Mouse (Mus musculus) layer of hippocampus, adult 8-10 months (tissue): ENCODE measurements around the gene Chp2. TPM values are rescaled to one million over a fixed set of nuclear protein-coding genes. Genes with fewer than 3 reads are reported as not detected.
A peak's percentile ranks its signal among the peaks of the same experiment; 100 is the strongest.
"Not testable (repeated sequence)": the region's sequence is repeated elsewhere in the genome, so short reads cannot be mapped to it uniquely, and the experiment has no call there.

Source experiments
- DNase-seq, 2 experiments: peaks; one replicate each; pipeline ENCODE4 v3.0.0; 2022; ENCODE audit warnings: low spot score in 2 of 2
- total RNA-seq, 4 experiments: library from RNA; stranded (reverse); gene quantifications; 2 replicates each; pipeline ENCODE4 v1.2.4; 2022

The Chp2 gene
- total RNA-seq, 4 experiments from 2014 or later = 2.5 to 3.4 (median 2.9) TPM

DNA sequence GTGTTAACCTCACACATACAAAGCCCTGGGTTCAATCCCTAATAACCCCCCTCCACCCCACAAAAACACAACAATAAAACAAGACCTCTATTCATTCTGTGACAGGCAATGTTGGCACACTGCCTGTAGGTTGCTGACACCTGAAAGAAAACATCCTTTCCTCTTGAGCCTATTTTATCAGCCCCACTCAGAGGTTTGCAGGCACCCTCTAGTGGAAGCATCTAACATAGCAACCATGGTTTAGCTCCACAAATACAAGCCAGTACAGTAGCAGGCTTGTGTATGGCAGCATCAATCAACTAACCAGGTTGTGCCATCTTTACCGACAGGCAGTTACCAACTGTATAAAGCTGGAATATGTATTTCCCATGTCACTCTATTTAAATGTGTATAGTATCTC, 23.0 kb downstream of the Chp2 start:
- peak; percentile 19 to 22 for DNase-seq

DNA sequence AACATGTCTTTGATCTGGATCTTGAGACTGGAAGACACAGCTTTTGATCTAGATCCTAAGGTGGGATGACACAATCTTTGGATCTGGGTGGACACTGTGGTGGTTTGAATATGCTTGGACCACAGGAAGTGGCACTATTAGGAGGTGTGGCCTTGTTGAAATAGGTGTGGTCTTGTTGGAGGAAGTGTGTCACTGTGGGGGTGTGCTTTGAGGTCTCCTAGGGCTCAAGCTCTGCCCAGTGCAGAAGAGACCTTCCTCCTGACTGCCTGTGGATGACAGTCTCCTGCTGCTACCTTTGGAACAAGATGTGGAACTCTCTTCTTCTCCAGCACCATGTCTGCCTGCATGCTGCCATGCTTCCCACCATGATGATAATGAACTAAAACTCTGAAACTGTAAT, 23.4 kb downstream of the Chp2 start:
- not testable (repeated sequence) for DNase-seq

DNA sequence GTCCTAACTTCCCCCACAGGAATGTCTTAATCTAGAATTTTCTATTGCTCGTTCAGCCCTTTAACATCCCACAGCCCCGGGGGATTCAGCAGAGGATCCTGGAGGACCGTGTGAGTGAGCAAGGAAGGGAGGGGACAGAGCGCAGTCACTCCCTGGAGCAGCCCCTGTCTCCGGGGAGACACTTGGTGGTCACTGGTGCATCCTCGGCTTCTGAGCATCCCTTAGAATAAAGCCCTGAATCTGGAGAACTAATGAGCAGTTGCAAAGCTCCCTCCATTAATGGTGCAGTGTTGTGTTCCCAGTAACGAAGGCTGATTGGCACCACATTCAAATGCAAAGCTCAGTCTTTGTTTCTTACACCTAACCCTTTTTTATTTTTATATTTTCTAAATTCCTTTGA, 24.9 kb downstream of the Chp2 start:
- no peak for DNase-seq

DNA sequence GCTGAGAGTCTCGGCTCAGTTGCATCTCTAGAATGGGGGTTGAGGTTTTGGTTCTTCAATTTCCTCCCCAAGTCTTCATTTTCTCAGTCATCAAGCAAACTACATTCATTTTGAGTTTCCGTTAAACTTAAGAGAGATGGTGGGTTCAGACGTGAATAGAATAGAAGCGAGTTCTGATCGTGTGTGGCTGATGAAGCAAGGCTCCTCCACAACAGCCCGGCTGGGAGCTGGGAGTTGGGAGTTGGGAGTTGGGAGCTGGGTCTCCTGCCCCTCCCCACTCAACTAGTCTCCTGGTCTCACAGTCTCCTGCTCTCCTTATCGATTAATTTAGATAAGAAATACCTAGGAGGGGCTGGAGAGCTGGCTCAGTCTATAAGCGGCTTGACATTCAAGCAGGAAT, 25.3 kb downstream of the Chp2 start:
- DNase-seq = no peak

DNA sequence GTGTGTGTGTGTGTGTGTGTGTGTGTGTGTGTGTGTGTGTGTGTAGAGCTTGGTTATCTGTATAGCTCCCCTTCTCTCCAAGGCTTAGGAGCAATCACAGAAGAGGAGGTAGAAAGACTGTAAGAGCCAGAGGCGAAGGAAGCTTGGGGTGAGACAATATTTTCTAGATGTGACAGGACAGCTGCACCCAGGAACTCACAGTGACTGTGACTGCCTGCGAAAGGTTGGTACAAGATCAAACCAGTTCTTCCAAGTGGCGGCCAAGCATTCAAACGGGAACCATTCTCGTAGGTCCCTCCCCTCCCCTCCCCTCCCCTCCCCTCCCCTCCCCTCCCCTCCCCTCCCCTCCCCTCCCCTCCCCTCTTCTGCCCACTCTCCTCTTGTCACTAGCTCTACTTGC, 26.7 kb downstream of the Chp2 start:
- no peak for DNase-seq

DNA sequence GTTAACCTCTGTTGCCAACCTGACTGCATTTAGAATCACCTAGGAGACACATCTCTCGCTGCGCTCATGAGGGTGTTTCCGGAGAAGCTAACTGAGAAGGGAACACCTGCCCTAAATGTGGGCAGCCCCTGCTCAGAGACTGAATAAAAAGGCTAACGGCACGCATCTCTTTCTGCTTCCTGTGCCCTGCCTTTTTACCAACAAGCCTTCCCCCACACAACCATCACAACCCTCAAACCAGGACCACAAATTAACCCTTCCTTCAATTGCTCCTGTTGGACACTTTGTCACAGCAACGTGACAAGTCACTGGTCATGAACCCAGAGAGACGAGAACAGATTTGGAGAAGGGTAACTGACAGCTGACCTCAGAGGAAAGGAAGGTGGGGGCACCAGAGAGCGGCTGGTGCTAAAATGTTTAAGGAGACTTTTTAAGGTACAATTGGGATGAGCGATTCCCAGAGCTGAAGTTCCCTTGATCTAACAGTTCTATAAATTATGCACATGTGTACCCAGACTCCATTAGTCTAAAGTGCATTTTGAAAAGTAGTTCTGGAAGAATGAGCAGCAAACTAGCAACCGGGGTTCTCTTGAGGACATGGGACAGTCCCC, 28.1 kb downstream of the Chp2 start:
- no peak for DNase-seq

DNA sequence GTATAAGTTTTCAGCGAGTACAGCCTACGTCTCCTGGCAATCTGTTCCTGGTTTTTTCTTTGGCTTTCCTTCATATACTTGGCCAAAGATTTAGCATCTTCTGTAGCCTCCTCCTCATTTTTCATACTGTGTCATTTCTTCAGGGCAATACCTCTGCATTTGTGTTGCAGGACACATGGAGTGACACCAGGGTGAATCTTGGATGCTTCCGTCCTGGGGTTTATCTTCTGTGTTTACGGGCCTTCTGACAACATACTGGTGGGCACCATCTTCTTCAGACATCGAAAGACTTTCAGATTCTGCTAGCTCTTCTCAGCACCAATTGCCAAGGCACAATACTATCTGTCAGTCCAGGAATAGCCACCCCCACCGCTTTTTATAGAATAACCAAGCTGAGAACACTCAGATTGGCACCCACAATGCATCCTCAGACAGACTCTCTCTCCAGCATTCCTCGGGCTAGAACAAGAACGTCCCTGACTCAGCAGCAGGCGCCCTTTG, 30.1 kb downstream of the Chp2 start:
- peak in 1 of 2 experiments; percentile 19 for DNase-seq

DNA sequence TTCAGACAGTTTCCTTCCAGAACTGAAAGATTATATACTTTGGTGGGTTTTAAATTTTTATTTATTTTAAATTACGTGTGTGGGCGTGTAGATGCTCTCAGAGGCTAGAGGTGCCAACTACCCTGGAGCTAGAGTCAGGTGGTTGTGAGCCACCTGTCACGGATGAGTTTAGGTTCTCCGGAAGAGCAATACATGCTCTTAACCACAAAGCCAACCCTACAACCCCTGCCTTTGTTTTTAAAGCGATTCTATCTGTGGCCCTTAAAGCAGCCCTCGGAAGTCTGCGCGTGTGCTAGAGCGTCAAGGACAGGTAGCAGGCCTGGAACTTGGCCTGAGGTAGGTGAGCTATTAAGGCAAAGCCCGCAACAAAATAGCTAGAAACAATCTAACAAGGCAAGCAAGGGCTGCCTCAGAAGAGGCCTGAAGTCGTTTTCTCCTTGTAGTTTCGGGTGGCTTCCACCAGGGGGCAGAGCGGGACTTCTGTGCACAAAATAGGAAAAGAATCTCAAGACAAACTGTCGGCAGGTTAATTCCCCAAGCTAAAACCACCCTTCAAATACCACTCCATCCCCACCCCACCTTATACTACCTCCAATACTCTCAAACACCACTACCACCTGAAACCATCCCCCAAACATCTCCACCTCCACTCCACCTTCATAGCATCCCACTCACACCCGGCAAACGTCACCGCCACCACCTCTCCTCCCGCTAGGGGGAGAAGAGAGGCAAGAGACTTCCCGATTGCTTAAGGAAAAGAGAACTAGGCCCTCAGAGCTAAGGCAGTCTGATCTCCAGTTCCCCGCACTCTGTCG, 32.1 kb downstream of the Chp2 start:
- DNase-seq = peak; percentile 60 to 81

DNA sequence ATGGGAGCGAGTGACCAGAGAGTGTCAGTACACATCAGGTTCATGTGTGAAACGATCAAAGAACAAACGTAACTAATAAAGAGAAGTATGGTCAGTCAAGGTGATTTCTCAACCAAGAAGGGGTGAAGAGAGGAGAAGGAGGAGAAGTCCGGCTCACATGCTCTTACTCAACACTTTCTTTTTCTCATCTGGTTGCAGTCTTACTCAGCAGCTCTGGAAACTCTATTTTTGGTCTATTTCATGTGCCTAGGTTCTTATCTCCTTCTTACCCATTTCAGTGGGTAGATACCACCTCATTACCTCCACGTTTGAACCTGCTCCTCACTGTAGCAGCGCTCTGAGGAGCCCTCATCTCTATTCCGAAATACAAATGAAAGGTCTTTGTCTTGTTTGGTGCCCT, 37.4 kb downstream of the Chp2 start:
- no peak for DNase-seq

DNA sequence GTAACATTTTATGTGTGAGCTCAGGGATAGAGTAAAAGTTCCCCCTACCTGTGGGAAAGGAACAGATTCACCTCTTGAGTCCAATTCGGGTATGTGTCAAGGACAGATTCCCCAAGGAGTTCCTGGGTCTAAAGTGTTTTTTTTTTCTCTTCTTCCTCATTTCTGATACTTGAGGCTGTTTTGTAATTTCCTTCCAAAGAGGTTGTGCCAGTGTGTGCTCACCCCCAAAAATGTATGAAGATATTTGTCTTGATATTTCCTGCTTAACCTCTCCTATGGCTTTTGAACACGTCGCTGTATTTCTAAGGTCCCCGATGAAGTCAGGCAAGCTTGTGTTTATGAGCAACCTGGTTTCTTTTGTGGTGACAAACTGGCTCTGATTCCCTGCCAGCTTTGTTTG, 39.2 kb downstream of the Chp2 start:
- no peak for DNase-seq

DNA sequence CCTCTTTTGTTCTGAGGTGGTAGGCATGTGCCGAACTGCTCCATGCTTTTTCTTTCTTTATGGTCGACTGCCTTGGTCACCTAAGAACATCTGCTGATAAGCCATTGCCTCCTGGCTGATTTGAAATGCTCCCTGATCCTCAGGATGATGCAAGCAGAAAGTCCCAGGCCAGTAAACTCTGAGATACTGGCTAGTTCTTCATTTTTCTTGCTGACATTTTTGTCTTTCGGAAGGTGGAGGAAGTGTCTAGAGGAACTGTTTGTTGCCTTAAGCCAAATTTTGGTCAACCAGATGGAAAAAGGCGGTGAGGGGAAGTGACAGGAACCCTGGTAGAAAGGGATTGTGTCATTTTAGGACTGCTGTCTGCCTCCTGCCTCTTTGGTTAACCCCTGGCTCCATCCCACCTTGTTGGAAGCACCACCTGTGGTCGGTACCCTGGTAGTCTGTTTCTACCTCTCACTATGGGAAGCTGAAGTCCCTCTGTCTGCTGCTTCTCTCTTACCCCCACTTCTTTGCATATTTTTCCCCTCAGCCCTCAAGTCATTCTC, 40.8 kb downstream of the Chp2 start:
- no peak for DNase-seq

DNA sequence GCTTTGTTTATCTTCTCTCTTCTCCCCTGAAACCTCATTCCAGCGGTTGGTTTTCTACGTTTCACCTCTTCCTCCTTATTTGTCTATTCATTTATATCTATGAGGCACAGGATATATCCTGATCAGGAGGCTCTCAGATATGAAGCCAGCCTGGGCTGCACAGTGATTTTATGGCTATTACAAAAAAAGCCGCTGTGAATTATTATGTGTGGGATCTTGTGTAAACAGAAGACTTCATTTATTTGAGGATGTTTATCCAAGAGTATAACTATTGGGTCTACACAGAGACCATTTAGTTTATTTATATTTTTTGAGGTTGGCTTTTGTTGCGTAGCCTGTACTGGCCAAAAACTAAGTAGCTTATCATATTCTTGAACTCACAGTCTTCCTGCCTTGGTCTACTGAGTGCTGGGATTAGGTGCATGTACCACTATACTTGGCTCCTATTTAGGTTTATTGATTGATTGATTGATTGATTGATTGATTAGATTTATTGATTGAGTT, 49.7 kb downstream of the Chp2 start:
- no peak for DNase-seq

DNA sequence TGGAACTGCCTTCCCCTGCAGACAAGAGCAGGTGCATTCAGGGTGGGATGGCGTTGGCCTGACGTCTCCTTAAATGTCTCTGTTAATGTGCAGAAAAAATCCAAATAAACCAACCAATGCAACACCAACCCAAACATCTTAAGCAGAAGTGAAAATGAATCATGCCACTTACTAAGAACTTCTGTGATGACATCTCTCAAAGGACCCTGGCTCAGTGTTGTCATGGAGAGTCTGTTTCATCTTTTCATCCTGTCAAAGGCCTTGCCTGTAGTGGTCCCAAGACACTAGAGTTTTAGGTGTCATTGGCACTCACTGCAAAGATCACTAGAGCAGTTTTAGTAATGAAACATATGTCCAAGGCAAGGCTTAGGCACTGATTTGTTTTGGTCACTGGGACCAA, 53.0 kb downstream of the Chp2 start:
- no peak for DNase-seq

Other genes starting within 250 kb of the Chp2 start
- 10 to 100 TPM; 41.5 to 47.1 (median 43.7) TPM for gene Cog7, start 237.8 kb upstream of the Chp2 start, total RNA-seq
- gene Gga2, start 198.3 kb upstream of the Chp2 start, total RNA-seq = 10 to 100 TPM; 30.5 to 42.7 (median 33.3) TPM
- 10 to 100 TPM; 44.5 to 60.1 (median 52.6) TPM for gene Ubfd1, start 152.3 kb upstream of the Chp2 start, total RNA-seq
- 10 to 100 TPM in 2 of 4 experiments, 1 to 10 TPM in 2; 7.3 to 10.7 (median 9.3) TPM for gene Ears2, start 152.2 kb upstream of the Chp2 start, total RNA-seq
- gene Ndufab1, start 117.6 kb upstream of the Chp2 start, total RNA-seq = 100 to 1,000 TPM; 260 to 283 (median 273) TPM
- 1 to 10 TPM; 1.7 to 2.5 (median 2.4) TPM for gene Palb2, start 86.5 kb upstream of the Chp2 start, total RNA-seq
- 100 to 1,000 TPM in 3 of 4 experiments, 10 to 100 TPM in 1; 95.7 to 114 (median 101) TPM for gene Dctn5, start 86.5 kb upstream of the Chp2 start, total RNA-seq
- gene Plk1, start 60.1 kb upstream of the Chp2 start, total RNA-seq = 1 to 10 TPM; 1.7 to 2.8 (median 2.5) TPM
- gene Ern2, start 33.3 kb upstream of the Chp2 start, total RNA-seq = under 1 TPM; 0.26 to 0.87 (median 0.73) TPM
- gene Prkcb, start 69.3 kb downstream of the Chp2 start, total RNA-seq = 100 to 1,000 TPM; 650 to 790 (median 729) TPM